Mouse (Mus musculus) forebrain, embryonic 15.5 days (tissue): ENCODE results near the gene Vmn2r8. TPM values are rescaled to one million over a fixed set of nuclear protein-coding genes. Genes with fewer than 3 reads are reported as not detected.
"Not testable (repeated sequence)": the region's sequence is repeated elsewhere in the genome, so short reads cannot be mapped to it uniquely, and the experiment has no call there.

Experiments used
- ATAC-seq: fragments of 200-750 bp; cut with Nextera tagmentation; replicated peaks from 2 replicates; pipeline ENCODE4 v1.8.0; 2017; ENCODE audit warnings: mild to moderate bottlenecking, moderate TSS enrichment, moderate library complexity
- H3K27ac ChIP-seq: fragments of 300-500 bp; sonication (generic); replicated peaks from 2 replicates; pipeline ENCODE4 v1.5.1; 2015; ENCODE audit warnings: mild to moderate bottlenecking, inconsistent platforms
- H3K27me3 ChIP-seq: fragments of 300-500 bp; sonication (generic); 2 replicates; pipeline ENCODE4 v1.6.1; 2015; ENCODE audit warnings: inconsistent platforms
- H3K36me3 ChIP-seq: fragments of 300-500 bp; sonication (generic); 2 replicates; pipeline ENCODE4 v1.6.1; 2015; ENCODE audit warnings: mild to moderate bottlenecking, inconsistent platforms
- H3K4me1 ChIP-seq: fragments of 300-500 bp; sonication (generic); 2 replicates; pipeline ENCODE4 v1.6.1; 2015; ENCODE audit warnings: inconsistent platforms
- H3K4me2 ChIP-seq: fragments of 300-500 bp; sonication (generic); replicated peaks from 2 replicates; pipeline ENCODE4 v1.6.1; 2015; ENCODE audit warnings: mild to moderate bottlenecking, inconsistent platforms
- H3K4me3 ChIP-seq: fragments of 300-500 bp; sonication (generic); 2 replicates; pipeline ENCODE4 v1.5.1; 2015; ENCODE audit warnings: mild to moderate bottlenecking, inconsistent platforms
- H3K9ac ChIP-seq: fragments of 300-500 bp; sonication (generic); replicated peaks from 2 replicates; pipeline ENCODE4 v1.6.1; 2015; ENCODE audit warnings: mild to moderate bottlenecking, inconsistent platforms
- H3K9me3 ChIP-seq: fragments of 300-500 bp; sonication (generic); 2 replicates; pipeline ENCODE4 v1.6.1; 2016; ENCODE audit warnings: inconsistent platforms
- WGBS: fragments of 180-500 bp; shearing (Covaris S2); methylation state at CpG from one replicate; pipeline ENCODE4 v1.1.7; 2015; ENCODE audit warnings: mixed read lengths; 5-methylcytosine and 5-hydroxymethylcytosine counted together
- polyA plus RNA-seq: library from polyadenylated mRNA; unstranded; fragments of >200 nt; fragmentation: Nextera tagmentation; extraction: Ambion mirVana; gene quantifications from 2 replicates; pipeline ENCODE4 v1.2.1, GENCODE M21; 2015

Vmn2r8 gene
- polyA plus RNA-seq, result not detected in 2 replicates

GRCm38 (mm10) chr5:108808750-108809149, at the start of gene Vmn2r8:
Vmn2r8 (minus strand) TSS chr5:108808850.
- not testable (repeated sequence) for H3K9me3 ChIP-seq, H3K36me3 ChIP-seq, ATAC-seq, H3K27me3 ChIP-seq, H3K4me1 ChIP-seq, H3K4me3 ChIP-seq, H3K27ac ChIP-seq, H3K9ac ChIP-seq, H3K4me2 ChIP-seq
- WGBS, result 77% methylated on average over 2 of the region's 2 CpGs

GRCm38 (mm10) chr5:108852501-108852900, 43.9 kb upstream of the Vmn2r8 start, which contains the start of gene Vmn2r9:
Vmn2r9 (minus strand) TSS chr5:108852601.
- not testable (repeated sequence) for H3K4me2 ChIP-seq, H3K9me3 ChIP-seq, H3K27ac ChIP-seq, ATAC-seq, H3K4me1 ChIP-seq, H3K4me3 ChIP-seq, H3K36me3 ChIP-seq, H3K9ac ChIP-seq, H3K27me3 ChIP-seq
- 76% methylated on average over 1 of the region's 1 CpGs for WGBS

- Histone ChIP-seq H3K4me3 (no peak overlapping the region), H3K9me3 (no peaks in the 10 kb centered on the region), H3K27me3 (no peaks in the 10 kb centered on the region), H3K36me3 (no peaks in the 10 kb centered on the region), H3K4me1 (no peaks in the 10 kb centered on the region), H3K9ac (no peak overlapping the region), H3K27ac (no peak overlapping the region), H3K4me2 (no peak overlapping the region)
- WGBS, result 50% methylated on average over 1 of the region's 1 CpGs
- ATAC-seq, result no peak
Measured at GRCm38 (mm10) chr5:108849466-108849865, 40.8 kb upstream of the Vmn2r8 start.

- Histone ChIP-seq H3K4me3 (no peak overlapping the region), H3K27ac (no peak overlapping the region), H3K36me3 (no peaks in the 10 kb centered on the region), H3K9ac (no peak overlapping the region), H3K27me3 (no peaks in the 10 kb centered on the region), H3K4me1 (no peaks in the 10 kb centered on the region), H3K4me2 (no peak overlapping the region), H3K9me3 (no peaks in the 10 kb centered on the region)
- WGBS, result 79% methylated on average over 1 of the region's 1 CpGs
- ATAC-seq, result no peak
Measured at GRCm38 (mm10) chr5:108836156-108836555, 27.5 kb upstream of the Vmn2r8 start.

GRCm38 (mm10) chr5:108823276-108823675, 14.6 kb upstream of the Vmn2r8 start:
- ATAC-seq, result no peak
- H3K4me2 ChIP-seq, result no peak overlapping the region
- H3K27ac ChIP-seq, result no peak overlapping the region
- whole genome bisulfite sequencing, result 80% methylated on average over 2 of the region's 2 CpGs
- H3K4me3 ChIP-seq, result no peak overlapping the region
- H3K9ac ChIP-seq, result no peak overlapping the region
- H3K9me3 ChIP-seq, result no peaks in the 10 kb centered on the region
- H3K27me3 ChIP-seq, result no peaks in the 10 kb centered on the region
- H3K4me1 ChIP-seq, result no peaks in the 10 kb centered on the region
- H3K36me3 ChIP-seq, result no peaks in the 10 kb centered on the region

- 44% methylated on average over 1 of the region's 1 CpGs for WGBS
- Histone ChIP-seq H3K36me3 (no peaks in the 10 kb centered on the region), H3K27ac (no peak overlapping the region), H3K9ac (no peak overlapping the region), H3K9me3 (no peaks in the 10 kb centered on the region), H3K4me3 (no peak overlapping the region), H3K4me2 (no peak overlapping the region), H3K27me3 (no peaks in the 10 kb centered on the region), H3K4me1 (no peaks in the 10 kb centered on the region)
- ATAC-seq, result no peak
Measured at GRCm38 (mm10) chr5:108803646-108804045, 5.0 kb downstream of the Vmn2r8 start.

- not testable (repeated sequence) for H3K27me3 ChIP-seq, H3K9me3 ChIP-seq, H3K4me3 ChIP-seq, H3K36me3 ChIP-seq, H3K4me1 ChIP-seq, H3K4me2 ChIP-seq, ATAC-seq, H3K27ac ChIP-seq, H3K9ac ChIP-seq
- 53% methylated on average over 2 of the region's 2 CpGs for WGBS
Measured at GRCm38 (mm10) chr5:108795263-108795662, 13.4 kb downstream of the Vmn2r8 start, which contains the start of gene Tmed11. Tmed11 (minus strand) TSS chr5:108795363.

- H3K4me1 ChIP-seq, H3K9ac ChIP-seq, H3K4me3 ChIP-seq, H3K36me3 ChIP-seq, H3K27me3 ChIP-seq, ATAC-seq, H3K27ac ChIP-seq, H3K9me3 ChIP-seq, H3K4me2 ChIP-seq: not testable (repeated sequence)
- WGBS, result 38% methylated on average over 1 of the region's 1 CpGs
Measured at GRCm38 (mm10) chr5:108790385-108790784, 18.3 kb downstream of the Vmn2r8 start.

- WGBS, result 81% methylated on average over 40 of the region's 40 CpGs
- Histone ChIP-seq H3K27ac (no peak within 1 kb of the TSS), H3K9ac (no peak within 1 kb of the TSS), H3K27me3 (no peaks in the 10 kb centered on the region), H3K36me3 (no peaks in the 10 kb centered on the region), H3K4me3 (no peak within 1 kb of the TSS), H3K4me2 (no peak within 1 kb of the TSS), H3K4me1 (no peaks in the 10 kb centered on the region), H3K9me3 (no peaks in the 10 kb centered on the region)
- no peak for ATAC-seq
Measured at GRCm38 (mm10) chr5:108774630-108775306, 33.9 kb downstream of the Vmn2r8 start, which contains the start of gene Rnf212. Rnf212 (minus strand) TSS chr5:108774982.

- H3K27ac ChIP-seq, result no peak overlapping the region
- H3K4me2 ChIP-seq, result no peak overlapping the region
- no peak for ATAC-seq
- H3K9me3 ChIP-seq, result no peaks in the 10 kb centered on the region
- no peak overlapping the region for H3K4me3 ChIP-seq
- no peak overlapping the region for H3K9ac ChIP-seq
- no peaks in the 10 kb centered on the region for H3K36me3 ChIP-seq
- H3K4me1 ChIP-seq, result no peaks in the 10 kb centered on the region
- no peaks in the 10 kb centered on the region for H3K27me3 ChIP-seq
- 86% methylated on average over 2 of the region's 2 CpGs for WGBS
Measured at GRCm38 (mm10) chr5:108760002-108760401, 48.6 kb downstream of the Vmn2r8 start.

- no peak overlapping the region for H3K4me3 ChIP-seq
- H3K27me3 ChIP-seq, result no peaks in the 10 kb centered on the region
- 60% methylated on average over 3 of the region's 3 CpGs for WGBS
- H3K4me1 ChIP-seq, result no peaks in the 10 kb centered on the region
- no peaks in the 10 kb centered on the region for H3K36me3 ChIP-seq
- H3K9me3 ChIP-seq, result no peaks in the 10 kb centered on the region
- ATAC-seq, result no peak
- no peak overlapping the region for H3K9ac ChIP-seq
- no peak overlapping the region for H3K4me2 ChIP-seq
- H3K27ac ChIP-seq, result no peak overlapping the region
Measured at GRCm38 (mm10) chr5:108758396-108758795, 50.3 kb downstream of the Vmn2r8 start.

- H3K27ac ChIP-seq, H3K27me3 ChIP-seq, H3K4me3 ChIP-seq, H3K36me3 ChIP-seq, H3K9me3 ChIP-seq, ATAC-seq, H3K4me2 ChIP-seq, H3K9ac ChIP-seq, H3K4me1 ChIP-seq: not testable (repeated sequence)
- 87% methylated on average over 4 of the region's 4 CpGs for WGBS
Measured at GRCm38 (mm10) chr5:108751258-108751657, 57.4 kb downstream of the Vmn2r8 start.
